Mouse (Mus musculus) 3T3-L1 (cell line): ENCODE measurements at regions not wholly inside any gene's neighbourhood (a gene's known extent, or its start where the extent isn't known, plus 50 kb on each side); places are given as distances from the start of the nearest gene placed in this dataset.

Experiments used
- DNase-seq: peaks from one replicate; pipeline ENCODE4 v3.0.0-alpha.2; 2015; ENCODE audit warnings: low read depth, low spot score

DNA sequence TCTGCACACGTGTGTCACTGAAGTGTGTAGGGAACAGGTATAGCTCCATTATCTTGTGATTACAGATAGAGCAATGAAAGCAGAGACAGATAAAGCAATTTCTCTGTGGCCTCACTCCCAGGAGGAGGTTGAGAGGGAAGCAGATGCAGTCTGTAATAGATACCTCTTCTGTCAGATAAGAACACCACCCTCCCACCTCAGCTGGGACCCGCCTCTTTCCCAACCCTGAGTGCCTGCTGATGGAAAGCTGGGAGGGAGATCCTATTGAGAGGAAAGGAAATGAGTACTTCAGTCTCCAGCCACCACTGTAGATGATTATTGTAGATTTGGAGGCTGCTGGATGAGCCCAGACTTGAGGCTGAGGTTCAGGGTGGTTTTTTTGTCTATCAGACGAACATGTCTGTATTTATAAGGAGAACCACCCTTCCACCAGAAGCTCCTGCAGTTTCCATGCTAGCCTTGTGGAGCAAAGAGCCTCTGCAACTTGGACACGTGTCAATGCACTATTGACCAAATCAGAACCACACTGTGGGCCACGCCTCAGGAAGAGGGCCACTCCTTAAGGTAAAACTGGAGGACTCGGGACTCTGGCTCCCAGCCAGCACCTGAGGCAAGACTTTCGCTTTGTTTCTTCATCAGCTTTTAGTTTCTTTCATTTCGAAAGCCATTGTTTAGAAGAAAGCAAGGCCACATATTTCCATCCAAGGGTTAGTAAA is 55.3 kb upstream of the Plekha5 start:
- peak; percentile 53 for DNase-seq

DNA sequence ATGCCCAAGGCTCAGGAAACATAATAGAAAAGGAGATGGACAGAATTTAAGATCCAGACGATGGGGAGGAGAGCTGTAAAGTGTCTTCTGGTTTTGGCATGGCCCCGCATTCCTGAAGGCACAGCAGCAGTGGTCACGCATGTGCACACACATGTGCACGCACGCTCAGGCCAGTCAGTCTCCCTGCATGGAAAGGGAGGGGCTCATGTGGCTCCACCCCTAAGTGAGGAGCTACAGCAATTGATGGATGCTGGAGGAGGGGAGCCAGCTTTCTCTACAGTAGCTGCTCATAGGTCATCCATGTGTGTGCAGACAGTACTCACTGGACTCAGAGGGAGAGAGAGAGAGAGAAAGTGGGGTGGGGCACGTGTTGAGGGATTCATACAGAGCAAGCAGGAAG is 56.6 kb upstream of the Plekha5 start:
- DNase-seq = no peak

DNA sequence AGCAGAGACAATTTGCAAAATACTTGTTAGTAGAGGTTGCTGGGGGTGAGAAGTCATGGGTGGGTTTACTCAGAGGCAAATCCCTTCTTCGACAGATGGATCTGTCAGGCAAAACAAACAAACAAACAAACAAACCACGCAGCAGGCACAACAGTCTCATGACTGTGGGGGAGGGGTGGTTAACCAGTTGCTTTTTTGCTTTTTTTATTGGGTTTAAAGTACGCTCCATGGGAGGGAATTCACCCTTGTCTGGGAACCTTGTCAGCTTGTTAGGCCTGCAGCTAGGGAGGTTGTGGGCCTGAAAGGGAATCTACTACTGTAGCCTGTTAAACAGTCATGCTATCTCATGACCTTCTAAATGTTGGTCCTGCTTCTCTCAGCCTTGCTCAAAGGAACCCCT is 57.1 kb upstream of the Plekha5 start:
- DNase-seq = no peak

DNA sequence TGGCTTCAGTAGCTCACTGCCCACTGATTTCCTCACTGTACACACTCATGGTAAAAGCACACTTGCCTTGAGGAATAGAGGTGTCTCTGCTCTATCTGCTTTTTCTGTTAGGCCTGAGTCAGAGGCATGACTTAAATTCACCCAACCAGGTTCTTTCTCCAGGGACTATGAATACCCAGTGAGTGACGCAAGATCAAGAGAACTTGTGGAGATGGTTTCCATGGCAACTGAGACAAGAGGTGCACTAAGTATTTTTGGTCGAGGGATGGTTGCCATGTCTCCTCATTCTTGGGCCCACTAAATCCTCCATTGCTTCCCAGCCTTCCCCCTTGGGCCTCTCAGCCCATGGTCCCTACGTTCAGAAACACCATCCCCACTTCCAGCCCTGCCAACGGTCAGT is 62.9 kb upstream of the Plekha5 start:
- DNase-seq = peak; percentile 17

DNA sequence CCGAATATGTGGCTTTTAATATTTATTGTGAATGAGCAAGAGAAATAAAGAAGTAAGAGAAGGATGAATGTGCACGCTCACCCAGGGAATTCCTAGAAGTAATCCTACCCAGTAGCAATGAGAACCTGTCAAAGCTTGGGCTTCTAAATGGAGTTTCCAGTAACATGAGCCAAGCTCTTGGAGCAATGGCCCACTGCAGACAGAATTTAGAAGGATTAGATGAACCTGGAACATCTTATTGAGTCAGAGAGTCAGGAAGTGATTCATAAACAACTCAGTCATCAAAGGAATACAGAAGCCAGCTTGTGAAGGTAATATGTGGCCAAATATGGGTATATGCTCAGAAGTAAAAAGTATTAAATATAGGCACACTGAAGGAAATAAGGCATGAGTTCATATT is 66.0 kb upstream of the Plekha5 start:
- peak; percentile 51 for DNase-seq

DNA sequence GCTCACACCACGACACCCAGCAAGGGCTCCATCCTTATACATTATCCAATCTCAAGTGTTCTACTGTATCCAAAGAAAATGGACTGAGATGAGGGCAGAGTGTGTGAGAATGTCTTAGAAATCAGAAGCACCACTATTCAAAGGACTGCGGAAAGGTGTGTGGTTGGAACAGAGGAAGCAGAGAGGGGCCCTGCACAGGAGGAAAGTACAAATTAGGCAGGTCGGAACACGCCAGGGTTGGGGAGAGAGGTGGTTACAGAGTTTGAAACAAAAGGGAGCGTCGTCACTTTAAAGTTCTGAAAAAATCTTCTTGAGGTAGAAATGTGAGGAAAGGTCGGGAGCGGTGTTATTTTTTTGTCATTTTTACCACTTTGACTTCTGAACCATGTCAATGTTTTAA is 66.6 kb upstream of the Plekha5 start:
- no peak for DNase-seq

DNA sequence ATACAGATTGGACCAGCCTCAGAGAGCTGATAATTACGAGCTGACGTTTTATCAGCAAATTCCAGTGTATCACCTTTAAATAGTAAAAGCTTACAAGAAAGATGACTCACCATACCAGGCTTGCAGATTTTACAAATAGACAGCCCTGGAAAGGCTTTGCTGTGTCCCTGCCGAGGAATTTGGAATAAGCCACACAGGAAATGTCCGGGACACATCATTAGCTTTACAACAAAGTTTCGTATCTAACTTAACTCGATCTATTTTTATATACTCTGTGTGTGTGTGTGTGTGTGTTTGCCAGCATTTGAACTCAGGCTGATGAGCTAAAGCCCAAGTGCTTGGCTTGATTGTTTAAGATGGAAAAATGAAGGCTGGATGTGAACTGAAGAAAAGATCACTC is 69.8 kb upstream of the Plekha5 start:
- peak; percentile 49 for DNase-seq

DNA sequence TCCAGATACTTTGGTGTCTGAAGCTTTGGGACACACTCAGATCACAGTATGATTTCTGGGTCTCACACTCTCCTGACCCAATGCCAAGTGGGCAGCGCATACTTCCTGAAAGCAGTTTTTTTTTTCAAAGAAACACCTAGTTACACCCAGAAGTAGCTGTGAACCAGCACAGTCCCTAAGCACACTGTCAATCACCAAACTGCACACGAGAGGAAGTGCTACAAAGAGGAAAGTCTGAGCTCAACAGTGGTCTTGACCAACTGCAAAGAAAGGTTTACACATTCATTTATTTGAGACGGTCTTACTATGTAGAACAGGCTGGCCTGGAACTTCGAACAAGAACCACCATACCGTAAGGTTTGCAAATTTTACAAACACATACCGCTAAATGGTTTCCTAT is 70.2 kb upstream of the Plekha5 start:
- no peak for DNase-seq

DNA sequence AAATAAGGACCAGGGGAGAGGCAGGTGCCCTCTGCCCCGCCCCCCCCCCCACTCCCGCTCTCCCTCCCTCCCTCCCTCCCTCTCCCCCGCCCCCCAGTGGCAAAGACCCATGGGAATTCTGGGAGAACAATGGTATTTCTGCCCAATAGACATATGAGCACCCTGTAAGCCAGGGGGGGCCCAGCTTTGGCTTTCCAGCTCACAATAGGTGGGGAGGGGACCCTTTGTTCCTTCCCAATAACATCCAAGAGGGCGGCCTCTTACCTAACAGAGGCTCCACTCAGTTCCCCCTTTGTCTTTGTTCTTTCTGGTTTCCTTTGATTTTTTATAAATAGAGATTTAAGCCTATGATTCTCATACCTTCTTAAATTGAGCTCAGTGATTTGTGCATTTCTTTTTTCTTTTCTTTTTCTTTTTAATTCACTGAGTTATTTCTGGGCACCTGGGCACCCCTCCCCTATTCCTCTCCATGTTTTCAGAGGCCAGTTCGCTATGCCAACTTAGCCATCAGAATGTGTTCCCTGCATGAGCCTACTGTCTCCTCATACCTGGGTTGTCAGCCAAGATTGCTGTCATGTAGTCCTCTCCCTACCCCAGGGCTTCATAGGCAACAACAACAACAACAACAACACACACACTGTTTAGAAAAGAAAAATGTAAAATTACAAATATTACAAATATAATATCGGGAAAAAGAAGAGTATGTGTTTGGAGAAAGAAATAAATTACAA is 72.3 kb upstream of the Plekha5 start:
- DNase-seq = no peak

DNA sequence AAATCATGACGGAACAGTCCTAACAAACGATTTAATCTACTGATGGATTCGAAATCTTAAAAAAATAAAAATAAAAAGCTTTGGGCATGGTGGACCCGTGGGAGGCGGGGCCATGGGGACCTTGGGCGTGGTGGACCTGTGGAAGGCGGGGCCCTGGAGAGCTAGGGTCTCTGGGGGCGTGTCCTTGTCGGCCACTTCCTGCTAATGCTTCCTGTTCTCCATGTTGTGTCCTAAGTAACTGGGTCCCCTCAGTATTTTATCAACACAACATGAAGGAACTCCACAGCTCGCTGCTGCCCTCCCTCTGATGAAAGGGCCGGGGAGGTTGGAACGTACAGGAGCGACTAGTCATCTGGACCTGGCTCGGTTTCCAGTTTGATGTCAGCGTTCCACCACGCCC is 75.3 kb upstream of the Plekha5 start:
- no peak for DNase-seq

DNA sequence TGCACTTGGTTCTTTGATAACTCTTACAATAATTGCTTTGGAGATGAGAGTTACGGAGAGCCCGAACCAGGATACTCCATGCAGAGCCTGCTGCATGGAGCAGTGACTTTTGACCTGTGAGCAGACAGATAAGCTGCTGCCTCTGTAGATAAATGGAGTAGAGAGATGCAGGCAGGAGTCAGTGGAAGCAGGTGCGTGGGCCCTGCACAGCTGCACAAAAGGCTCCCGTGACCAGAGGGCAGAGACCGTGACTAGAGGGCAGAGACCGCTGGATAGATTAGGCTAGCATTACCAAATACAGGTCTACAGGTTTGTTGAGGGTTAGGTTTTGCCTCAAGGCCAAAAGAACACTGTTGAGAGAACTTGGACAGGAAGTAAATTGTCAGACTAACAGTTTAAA is 76.9 kb upstream of the Plekha5 start:
- no peak for DNase-seq

DNA sequence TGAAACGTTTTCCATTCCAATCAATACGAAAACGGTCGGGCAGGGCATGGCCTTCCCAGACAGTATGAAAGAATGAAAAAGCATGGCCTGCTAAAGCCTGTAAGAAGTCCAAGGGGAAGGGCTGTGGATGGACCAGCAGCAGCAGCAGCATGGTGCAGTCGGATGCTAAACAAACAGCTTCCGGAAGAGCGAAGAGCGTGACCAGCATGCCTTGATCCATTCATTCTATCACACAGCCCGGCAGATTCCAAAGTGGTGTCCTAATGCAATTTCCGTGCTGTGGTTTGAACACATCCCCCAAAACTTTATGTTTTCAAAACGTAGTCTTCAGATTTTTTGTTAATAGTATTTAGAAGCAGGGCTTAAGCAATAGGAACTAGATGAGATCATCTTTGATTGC is 80.2 kb upstream of the Plekha5 start:
- no peak for DNase-seq

DNA sequence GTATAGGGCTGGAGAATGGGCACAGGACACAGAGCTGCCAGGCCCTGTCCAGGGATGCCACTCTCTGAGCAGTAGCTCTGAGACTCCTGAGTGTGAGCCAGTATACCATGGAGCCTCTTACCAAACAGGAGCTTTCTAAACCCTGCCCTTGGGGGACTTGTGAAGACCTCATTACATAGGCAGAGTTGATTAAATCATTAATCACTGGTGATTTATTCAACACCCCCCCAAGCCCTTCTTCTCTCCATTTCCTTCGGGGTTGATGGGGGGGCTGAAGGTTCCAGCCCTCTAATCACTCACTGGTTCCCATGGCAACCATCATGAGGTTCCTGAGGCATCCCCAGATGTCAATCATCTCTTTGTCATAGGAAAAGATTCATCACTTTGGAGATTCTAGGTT is 81.0 kb upstream of the Plekha5 start:
- DNase-seq = no peak

DNA sequence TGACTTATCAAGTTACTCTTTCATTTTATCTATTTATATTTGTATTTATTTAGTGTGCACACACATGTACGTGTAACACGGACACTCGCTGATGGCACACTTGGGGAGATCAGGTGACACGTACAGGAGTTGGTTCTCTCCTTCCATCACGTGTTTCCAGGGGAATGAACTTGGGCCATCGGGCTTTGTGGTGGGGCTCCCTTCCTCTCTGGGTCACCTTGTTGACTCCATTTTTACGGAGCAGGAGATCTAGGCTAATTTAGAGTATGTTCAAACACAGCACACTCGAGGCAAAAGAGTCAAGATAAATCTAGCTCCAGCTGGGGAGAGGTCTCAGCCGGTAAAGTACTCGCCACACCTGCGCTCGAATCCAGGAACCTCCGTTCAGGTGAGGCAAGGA is 84.1 kb upstream of the Plekha5 start:
- DNase-seq = no peak

DNA sequence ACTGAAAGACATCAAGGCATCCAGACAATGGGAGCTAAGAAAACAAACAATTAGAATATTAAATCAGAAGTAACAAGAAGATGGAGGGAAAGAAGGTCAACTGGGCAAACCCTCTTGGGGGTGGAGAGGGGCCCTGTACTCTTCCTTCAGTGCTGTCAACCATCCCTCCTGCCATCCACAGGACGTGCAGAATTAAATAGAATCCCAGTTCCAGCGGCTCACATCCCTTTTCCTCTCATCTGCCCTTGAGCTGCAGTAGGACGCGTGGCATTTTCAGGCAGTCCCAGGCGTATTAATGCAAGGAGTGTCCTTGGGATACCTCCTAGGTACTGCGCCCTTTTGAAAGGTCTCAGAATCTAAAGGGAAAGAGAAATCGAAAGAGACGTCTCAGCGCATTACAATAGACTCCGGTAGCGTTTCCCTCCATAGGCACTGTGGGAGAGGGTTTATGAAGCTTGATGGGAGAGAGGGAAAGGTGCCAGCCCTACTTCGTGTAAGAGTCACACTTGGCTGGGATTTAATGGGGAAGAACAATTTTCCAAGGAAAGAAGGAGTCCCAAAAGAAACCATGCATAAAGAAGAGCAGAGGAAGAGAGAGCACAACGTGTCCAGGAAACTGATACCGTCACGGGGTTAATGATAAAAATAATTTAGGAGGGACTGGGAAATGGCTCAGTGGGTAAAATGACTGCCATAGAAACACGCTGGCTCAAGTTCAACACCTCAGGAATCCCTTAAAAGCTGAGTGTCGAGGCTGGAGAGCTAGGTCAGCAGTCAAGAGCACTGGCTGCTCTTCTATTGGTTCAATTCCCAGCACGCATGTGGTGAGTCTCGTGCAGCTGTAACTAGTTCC is 85.7 kb upstream of the Plekha5 start:
- no peak for DNase-seq

DNA sequence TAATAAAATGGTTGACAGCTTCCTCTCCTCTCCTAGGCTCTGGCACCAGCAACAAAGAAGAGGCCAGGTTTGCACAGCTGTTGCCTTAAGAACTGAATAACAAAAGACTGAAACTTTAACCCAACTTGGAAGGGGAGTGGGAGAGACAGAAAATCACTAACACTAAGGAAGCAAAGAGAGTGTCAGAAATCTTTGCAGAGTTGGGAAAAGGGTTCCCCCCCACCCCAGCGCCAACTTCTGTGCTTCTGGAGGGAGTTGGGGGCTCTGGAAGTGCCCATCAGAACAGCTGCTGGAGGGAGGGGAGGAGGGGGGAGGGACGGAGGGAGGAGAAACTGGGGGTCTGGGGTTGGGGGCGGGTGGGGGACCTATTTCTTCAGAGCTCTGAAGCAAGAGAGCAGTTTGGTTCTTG is 86.8 kb upstream of the Plekha5 start:
- DNase-seq = no peak

DNA sequence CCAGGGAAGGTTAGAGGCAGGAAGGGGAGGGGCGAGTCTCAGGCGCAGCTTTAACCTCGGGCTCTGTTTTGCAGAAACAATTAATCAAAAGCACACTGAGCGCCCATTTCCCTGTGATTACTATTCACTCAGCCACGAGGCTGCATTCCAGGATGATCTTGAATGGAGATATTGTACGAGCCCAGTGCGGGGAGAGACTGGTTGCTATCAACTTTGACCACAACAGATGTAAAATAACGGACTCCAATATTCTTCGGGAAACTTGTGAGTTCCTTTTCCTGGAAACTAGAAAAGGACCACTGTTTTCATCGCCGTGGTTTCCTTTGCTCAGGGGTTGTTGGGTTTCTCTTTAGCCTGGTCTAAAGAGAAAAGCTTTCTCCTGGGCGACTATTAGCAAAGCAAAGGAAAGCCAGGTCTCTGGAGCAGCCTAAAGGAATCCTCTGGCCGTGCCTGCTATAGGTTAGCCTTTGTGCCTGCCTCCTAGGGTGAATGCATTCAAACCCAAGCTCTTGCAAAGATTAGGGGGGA is 87.4 kb upstream of the Plekha5 start:
- DNase-seq = no peak

DNA sequence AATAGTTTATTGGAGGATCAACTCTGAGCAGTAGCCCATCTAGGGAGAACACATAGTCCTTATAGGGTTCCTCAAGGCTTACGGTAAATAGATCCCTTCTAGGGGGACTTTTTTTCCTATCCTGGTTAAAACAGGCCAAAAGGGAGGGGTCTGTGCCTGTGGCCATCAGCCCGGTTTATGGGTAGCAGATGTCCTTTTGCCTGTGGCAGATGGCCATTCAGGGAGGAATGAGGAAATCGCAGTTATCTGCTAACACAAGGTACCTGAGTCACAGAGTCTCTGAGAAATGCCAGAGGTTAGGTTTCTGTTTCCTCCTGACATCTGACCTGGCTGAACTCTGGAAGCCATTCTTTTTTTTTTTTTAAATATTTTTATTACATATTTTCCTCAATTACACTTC is 90.5 kb upstream of the Plekha5 start:
- no peak for DNase-seq

DNA sequence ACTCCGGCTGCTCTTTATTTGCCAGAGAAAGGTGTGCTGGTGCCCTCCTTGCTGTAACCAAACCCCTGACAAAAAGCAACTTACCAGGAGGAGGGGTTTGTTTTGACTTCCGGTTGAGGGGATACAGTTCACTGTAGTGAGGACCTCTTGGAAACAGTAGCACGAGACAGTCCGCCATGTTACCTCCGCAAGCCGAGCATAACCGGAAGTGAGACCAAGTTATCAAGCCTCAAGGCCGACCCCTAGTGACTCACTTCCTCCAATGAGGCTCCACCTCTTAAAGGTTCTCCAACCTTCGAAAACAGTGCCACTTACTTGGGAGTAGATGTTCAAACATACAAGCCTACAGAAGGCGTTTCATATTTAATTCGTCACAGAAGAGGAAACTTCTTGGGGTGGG is 115.2 kb upstream of the Plekha5 start:
- DNase-seq = no peak

DNA sequence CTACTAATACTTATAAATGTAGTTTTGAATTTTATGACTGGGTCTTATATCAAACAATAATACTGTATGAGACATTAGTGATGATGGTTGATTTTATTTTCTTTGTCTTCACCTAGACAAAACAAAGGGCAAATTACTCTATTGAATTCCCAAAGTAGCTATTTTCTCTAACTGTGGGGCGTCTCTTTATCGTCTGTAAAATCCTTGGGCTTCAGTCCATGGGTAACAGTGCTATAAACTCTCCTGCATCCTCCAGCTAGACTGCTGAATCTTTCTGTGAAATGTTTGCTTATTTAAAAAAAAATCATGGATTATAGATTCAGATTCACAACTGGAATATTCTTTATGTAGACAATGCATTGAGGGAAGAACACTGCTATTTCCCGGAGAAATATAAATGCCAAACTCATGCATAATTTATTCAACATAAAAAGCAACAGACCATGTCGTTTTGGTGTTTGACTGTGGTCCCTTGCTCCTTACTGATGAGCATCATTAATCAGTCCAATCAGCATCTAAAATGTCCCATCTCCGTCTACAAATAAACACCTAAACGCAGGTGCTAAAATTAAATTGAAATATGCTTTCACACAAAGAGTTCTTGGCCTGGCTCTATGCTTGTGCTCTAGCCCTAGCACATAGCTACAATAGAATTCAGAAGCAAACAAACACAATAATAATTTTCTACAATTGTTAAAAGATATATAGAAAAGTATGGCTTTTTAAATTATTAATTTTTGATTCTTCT is 116.9 kb upstream of the Plekha5 start:
- no peak for DNase-seq

DNA sequence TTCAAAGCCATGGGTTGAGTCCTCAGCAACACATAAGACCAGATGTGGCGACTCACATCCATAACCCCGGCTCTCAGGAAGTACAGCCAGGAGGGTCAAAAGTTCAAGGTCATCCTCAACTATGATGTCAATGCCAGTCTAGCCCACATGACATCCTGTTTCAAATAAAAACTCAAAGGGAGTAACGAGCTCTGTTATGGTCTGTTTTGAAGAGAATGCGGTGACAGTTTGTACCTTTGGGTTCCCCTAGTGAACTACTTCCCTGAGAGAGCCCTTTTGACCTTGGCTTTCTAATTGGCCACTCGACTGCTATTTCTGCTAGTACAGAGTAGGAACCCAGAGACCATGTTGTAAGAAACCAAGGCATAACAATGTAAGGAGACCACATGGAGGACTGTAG is 119.7 kb upstream of the Plekha5 start:
- DNase-seq = no peak
